23 mouse cellular contexts compared by ENCODE assay signal in genomic region chr5:43102590-43102989, GRCm38 (mm10).
DNase-seq lines count a peak whose midpoint lies in the region; ATAC-seq and TF ChIP-seq lines count a peak whose summit lies in the region.
"Had no signal": no experiment of that assay in that cellular context is flagged by ENCODE, and none has a peak within 500 bp of the region (broad histone marks: within the 10 kb centered on the region; RNA-seq: fewer than 3 reads in every experiment).

No protein-coding gene starts in this region.

- H3K27me3 ChIP-seq in forebrain, embryonic 12.5 days = peaks cover 20% of the 10 kb centered on the region; the same call in 1 of the 2 replicates
- H3K27me3 ChIP-seq in forebrain, embryonic 16.5 days (replicated peaks; ENCODE audit: control insufficient read depth, insufficient read depth, low read length) = no peaks in the 10 kb centered on the region
- no peaks in the 10 kb centered on the region for H3K27me3 ChIP-seq in liver, postnatal 0 days (ENCODE audit: insufficient read depth, low read length)
- H3K27me3 ChIP-seq in liver, embryonic 12.5 days (replicated peaks) = no peaks in the 10 kb centered on the region
- H3K27me3 ChIP-seq: embryonic facial prominence, embryonic 15.5 days; heart, embryonic 15.5 days; hindbrain, embryonic 13.5 days; intestine, embryonic 15.5 days; neural tube, embryonic 13.5 days had no signal

- H3K4me3 ChIP-seq in forebrain, embryonic 12.5 days (replicated peaks) = no peak overlapping the region
- H3K4me3 ChIP-seq in forebrain, embryonic 16.5 days (replicated peaks; ENCODE audit: low read length) = no peak overlapping the region
- no peak overlapping the region for H3K4me3 ChIP-seq in liver, postnatal 0 days (ENCODE audit: low read depth, low read length)
- H3K4me3 ChIP-seq in liver, embryonic 12.5 days = no peak overlapping the region
- H3K4me3 ChIP-seq in lung, adult 2 months (replicated peaks; ENCODE audit: extremely low read depth, low read depth, low read length) = no peak overlapping the region
- H3K4me3 ChIP-seq: embryonic facial prominence, embryonic 15.5 days; heart, adult 2 months; heart, embryonic 15.5 days; hindbrain, embryonic 13.5 days; intestine, embryonic 15.5 days; neural tube, embryonic 13.5 days had no signal

- H3K36me3 ChIP-seq in forebrain, embryonic 12.5 days (replicated peaks) = no peaks in the 10 kb centered on the region
- no peaks in the 10 kb centered on the region for H3K36me3 ChIP-seq in forebrain, embryonic 16.5 days (ENCODE audit: control insufficient read depth, insufficient read depth)
- H3K36me3 ChIP-seq in liver, postnatal 0 days (replicated peaks; ENCODE audit: insufficient read depth, low read length) = no peaks in the 10 kb centered on the region
- no peaks in the 10 kb centered on the region for H3K36me3 ChIP-seq in liver, embryonic 12.5 days
- H3K36me3 ChIP-seq: embryonic facial prominence, embryonic 15.5 days; heart, embryonic 15.5 days; hindbrain, embryonic 13.5 days; intestine, embryonic 15.5 days; neural tube, embryonic 13.5 days had no signal

- no peak for DNase-seq in liver, postnatal 0 days
- no peak for DNase-seq in adrenal gland, postnatal 14 days
- DNase-seq in urinary bladder, adult 2 months (ENCODE audit: low spot score) = no peak
- no peak for DNase-seq in lung, adult 2 months
- DNase-seq: adrenal gland, postnatal 25 days; cerebellum, adult 11-12 months; cerebellum, postnatal 25 days; gastrocnemius, postnatal 10 days; heart, adult 2 months; left cerebral cortex, postnatal 4 days; liver; lung, adult 18-20 months; right cerebral cortex, adult 18-20 months had no signal

- ATAC-seq in forebrain, embryonic 12.5 days (ENCODE audit: low FRiP score) = peak; percentile 23; the same call in 1 of the 2 replicates
- ATAC-seq in forebrain, embryonic 16.5 days = no peak
- ATAC-seq in liver, postnatal 0 days = peak; percentile 21; the same call in 1 of the 2 replicates
- ATAC-seq in liver, embryonic 12.5 days = no peak
- ATAC-seq in megakaryocyte progenitor cell, adult 5-6 weeks (replicated peaks; ENCODE audit: poor library complexity) = peak; percentile 76
- ATAC-seq: CD4-positive, CD25-positive, alpha-beta regulatory T cell, adult 4 months; intestine, embryonic 15.5 days had no signal

- WGBS in forebrain, embryonic 12.5 days = 57% methylated on average over 3 of the region's 3 CpGs
- WGBS in forebrain, embryonic 16.5 days = 53% methylated on average over 3 of the region's 3 CpGs
- WGBS in liver, postnatal 0 days (ENCODE audit: insufficient replicate concordance) = 45% methylated on average over 3 of the region's 3 CpGs
- 31% methylated on average over 3 of the region's 3 CpGs for WGBS in liver, embryonic 12.5 days (ENCODE audit: insufficient replicate concordance)
- WGBS in lung, adult 2 months = 51% methylated on average over 3 of the region's 3 CpGs

- peaks cover 10% of the 10 kb centered on the region; the same call in 1 of the 2 replicates for H3K4me1 ChIP-seq in forebrain, embryonic 12.5 days
- peaks cover 4% of the 10 kb centered on the region; the same call in 1 of the 2 replicates for H3K4me1 ChIP-seq in forebrain, embryonic 16.5 days (replicated peaks; ENCODE audit: control insufficient read depth, insufficient read depth, low read length)
- no peaks in the 10 kb centered on the region for H3K4me1 ChIP-seq in liver, postnatal 0 days (ENCODE audit: insufficient read depth)
- peaks cover 5% of the 10 kb centered on the region; the same call in 1 of the 2 replicates for H3K4me1 ChIP-seq in liver, embryonic 12.5 days
- no peaks in the 10 kb centered on the region for H3K4me1 ChIP-seq in lung, adult 2 months (ENCODE audit: control insufficient read depth, insufficient read depth, low read length)
- H3K4me1 ChIP-seq: intestine, embryonic 15.5 days had no signal

- no peak overlapping the region for H3K4me2 ChIP-seq in forebrain, embryonic 12.5 days
- no peak overlapping the region for H3K4me2 ChIP-seq in forebrain, embryonic 16.5 days (ENCODE audit: low read length)
- H3K4me2 ChIP-seq in liver, postnatal 0 days (ENCODE audit: low read depth, low read length) = no peak overlapping the region
- H3K4me2 ChIP-seq in liver, embryonic 12.5 days = no peak overlapping the region
- H3K4me2 ChIP-seq: embryonic facial prominence, embryonic 15.5 days; heart, embryonic 15.5 days; hindbrain, embryonic 13.5 days; intestine, embryonic 15.5 days; neural tube, embryonic 13.5 days had no signal

- no peaks in the 10 kb centered on the region for H3K9me3 ChIP-seq in forebrain, embryonic 12.5 days
- H3K9me3 ChIP-seq in forebrain, embryonic 16.5 days (ENCODE audit: control insufficient read depth, low read length) = no peaks in the 10 kb centered on the region
- H3K9me3 ChIP-seq in liver, postnatal 0 days (ENCODE audit: low read length) = no peaks in the 10 kb centered on the region
- no peaks in the 10 kb centered on the region for H3K9me3 ChIP-seq in liver, embryonic 12.5 days (replicated peaks)
- H3K9me3 ChIP-seq: embryonic facial prominence, embryonic 15.5 days; heart, embryonic 15.5 days; hindbrain, embryonic 13.5 days; intestine, embryonic 15.5 days; neural tube, embryonic 13.5 days had no signal

- no peak for TF ChIP-seq CTCF in liver, postnatal 0 days (IDR thresholded peaks at IDR 0.05; ENCODE audit: low read depth)
- no peak for TF ChIP-seq CTCF in lung, adult 2 months (IDR thresholded peaks at IDR 0.05; ENCODE audit: insufficient read depth, low read length)

- no peak for TF ChIP-seq POLR2A in lung, adult 2 months (IDR thresholded peaks at IDR 0.05; ENCODE audit: borderline replicate concordance, extremely low read depth, low read depth, low read length)

- TF ChIP-seq EP300 in liver, postnatal 0 days (IDR thresholded peaks at IDR 0.05; ENCODE audit: low read depth) = no peak

- no peak overlapping the region for H3K9ac ChIP-seq in forebrain, embryonic 12.5 days
- no peak overlapping the region for H3K9ac ChIP-seq in forebrain, embryonic 16.5 days (replicated peaks; ENCODE audit: low read depth, low read length)
- H3K9ac ChIP-seq in liver, postnatal 0 days (replicated peaks) = no peak overlapping the region
- H3K9ac ChIP-seq in liver, embryonic 12.5 days = no peak overlapping the region
- H3K9ac ChIP-seq: embryonic facial prominence, embryonic 15.5 days; heart, embryonic 15.5 days; hindbrain, embryonic 13.5 days; intestine, embryonic 15.5 days; neural tube, embryonic 13.5 days had no signal

- H3K27ac ChIP-seq in forebrain, embryonic 12.5 days = no peak overlapping the region
- H3K27ac ChIP-seq in forebrain, embryonic 16.5 days (ENCODE audit: low read length) = no peak overlapping the region
- H3K27ac ChIP-seq in liver, postnatal 0 days (ENCODE audit: low read depth) = no peak overlapping the region
- no peak overlapping the region for H3K27ac ChIP-seq in liver, embryonic 12.5 days
- H3K27ac ChIP-seq: embryonic facial prominence, embryonic 15.5 days; heart, adult 2 months; hindbrain, embryonic 13.5 days; intestine, embryonic 15.5 days; neural tube, embryonic 13.5 days had no signal

Comparison
In these comparisons a context has a peak if more than half of its experiments do, and no peak if none do; other contexts are left out.
1. ATAC-seq: peak in forebrain, embryonic 12.5 days (single experiment), liver, postnatal 0 days (single experiment) and megakaryocyte progenitor cell, adult 5-6 weeks (single experiment); none in forebrain, embryonic 16.5 days (single experiment) and liver, embryonic 12.5 days (single experiment).